Mouse (Mus musculus) spleen, postnatal 14 days (tissue): ENCODE results near the gene Pemt.
"Not testable (repeated sequence)": the region's sequence is repeated elsewhere in the genome, so short reads cannot be mapped to it uniquely, and the experiment has no call there.

Source experiments
- DNase-seq, 2 experiments: peaks; one replicate each; pipeline ENCODE4 v3.0.0; 2021 to 2022; ENCODE audit warnings: low spot score in 2 of 2

The Pemt gene

DNA sequence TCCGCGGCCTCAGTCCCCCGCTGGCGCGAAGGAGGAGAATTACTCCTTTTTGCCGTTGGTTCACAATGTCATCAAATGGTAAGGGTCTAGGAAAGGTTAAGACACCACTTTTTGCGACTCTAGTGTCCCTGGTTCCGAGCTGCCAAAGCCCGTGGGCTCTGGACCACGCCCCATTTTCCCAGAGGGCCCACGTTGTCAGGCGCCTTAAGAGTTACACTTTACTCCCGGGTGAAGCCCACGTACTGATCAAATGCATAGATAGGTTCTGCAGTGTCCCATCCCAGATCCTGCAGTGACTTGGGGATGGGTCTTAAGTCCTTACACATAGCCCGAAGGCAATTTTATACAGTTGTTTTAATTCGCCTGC, 97.9 kb downstream of the Pemt start:
- DNase-seq: no peak

GRCm38 (mm10) chr11:59947752-59948400, 98.4 kb downstream of the Pemt start, which contains the start of gene Med9:
TSS of gene Med9 (plus strand) at chr11:59948206.
- DNase-seq: peak; percentile 80 to 92

GRCm38 (mm10) chr11:59944855-59945254, 101.4 kb downstream of the Pemt start:
- not testable (repeated sequence) for DNase-seq

DNA sequence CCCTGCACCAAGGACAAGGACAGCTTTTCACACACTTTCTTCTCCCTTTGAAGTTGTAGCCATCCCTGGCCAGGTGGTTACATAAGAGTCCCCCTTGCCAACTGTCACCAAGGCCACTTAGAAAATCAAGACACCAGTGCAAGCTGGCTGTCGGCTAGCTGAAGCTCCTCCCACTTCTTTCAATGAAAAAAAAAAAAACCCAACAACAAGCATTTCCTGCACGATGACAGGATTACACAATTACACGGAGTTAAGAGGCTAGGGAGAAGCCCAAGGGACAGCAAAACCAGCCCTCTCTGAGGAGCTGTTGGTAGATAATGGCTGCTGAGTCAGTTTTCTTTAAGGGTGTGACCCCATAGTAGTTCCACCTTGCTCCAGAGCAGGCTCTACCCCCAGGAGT, 104.9 kb downstream of the Pemt start:
- DNase-seq: no peak

DNA sequence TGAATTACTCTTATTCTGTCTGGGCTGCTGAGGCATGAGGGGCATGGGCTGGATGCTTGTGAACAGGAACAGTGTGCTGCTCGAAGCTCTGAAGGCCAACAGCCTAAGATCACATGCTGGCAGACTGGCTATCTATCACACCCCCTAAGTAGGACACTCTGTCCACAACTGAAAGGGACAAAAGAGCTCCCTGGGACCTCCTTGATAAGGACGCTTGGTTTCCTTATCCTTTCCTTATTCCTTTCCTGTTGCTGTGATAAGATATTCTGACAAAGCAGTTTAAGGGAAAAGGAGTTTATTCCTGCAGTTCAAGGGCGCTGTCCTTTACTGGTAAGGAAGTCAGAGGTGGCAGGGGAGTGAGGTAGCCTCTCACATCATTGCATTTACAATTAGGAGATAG, 105.6 kb downstream of the Pemt start:
- no peak for DNase-seq

GRCm38 (mm10) chr11:59939821-59940220, 106.5 kb downstream of the Pemt start:
- no peak for DNase-seq

- no peak for DNase-seq
Observed at GRCm38 (mm10) chr11:59937615-59938014, 108.7 kb downstream of the Pemt start.

DNA sequence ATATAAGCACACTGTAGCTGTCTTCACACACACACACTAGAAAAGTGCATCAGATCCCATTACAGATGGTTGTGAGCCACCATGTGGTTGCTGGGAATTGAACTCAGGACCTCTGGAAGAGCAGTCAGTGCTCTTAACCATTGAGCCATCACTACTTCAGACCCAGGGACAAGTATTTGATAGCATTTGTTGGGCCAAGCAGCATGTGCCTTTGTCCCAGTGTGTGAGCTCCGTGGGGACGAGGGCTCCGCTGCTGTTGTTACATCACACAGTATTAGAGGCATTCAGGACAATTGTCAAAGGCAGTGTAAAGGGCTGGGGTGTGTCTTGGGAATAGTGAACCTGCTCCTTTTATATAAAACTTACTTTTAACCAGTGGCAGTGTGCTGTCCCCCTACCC, 109.3 kb downstream of the Pemt start:
- DNase-seq: no peak

DNA sequence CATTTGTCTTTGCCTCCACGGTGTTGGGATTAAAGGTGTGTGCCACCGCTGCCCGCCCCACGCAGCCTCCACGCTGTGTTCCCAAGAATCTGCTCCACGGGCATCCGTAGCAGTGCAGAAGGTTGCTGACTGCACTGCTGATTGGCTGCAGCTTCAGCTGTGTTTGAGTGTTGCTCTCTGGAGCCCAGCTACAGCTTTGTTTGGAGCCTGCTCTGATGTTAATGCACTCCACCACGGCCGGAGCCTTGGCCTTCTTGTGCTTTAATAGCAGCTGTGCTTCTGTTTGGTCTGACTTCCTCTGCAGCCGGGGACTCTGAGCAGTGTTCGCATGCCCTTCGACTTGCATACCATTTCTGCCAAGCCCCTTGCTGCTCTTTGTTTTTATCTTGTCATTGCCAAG, 112.3 kb downstream of the Pemt start:
- DNase-seq: no peak

GRCm38 (mm10) chr11:59932560-59933337, 113.5 kb downstream of the Pemt start:
- no peak for DNase-seq

GRCm38 (mm10) chr11:59930031-59930430, 116.3 kb downstream of the Pemt start:
- no peak for DNase-seq

DNA sequence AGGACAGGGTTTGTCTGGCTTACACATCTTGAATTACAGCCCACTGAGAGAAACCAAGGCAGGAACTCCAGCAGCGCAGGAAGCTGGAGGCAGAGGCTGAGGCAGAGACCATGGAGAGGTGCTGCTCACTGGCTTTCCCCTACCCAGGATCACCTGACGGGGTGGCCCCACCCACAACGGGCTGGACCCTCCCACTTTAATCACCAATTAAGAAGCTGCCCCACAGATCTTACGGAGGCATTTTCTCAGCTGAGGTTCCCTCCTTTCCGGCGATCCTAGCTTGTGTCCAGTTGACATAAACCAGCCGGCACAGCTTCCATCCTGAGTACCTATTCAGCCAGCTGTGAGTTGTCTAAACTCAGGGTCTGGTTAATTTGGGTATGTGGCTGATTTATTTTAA, 125.0 kb downstream of the Pemt start:
- no peak for DNase-seq
